Mouse (Mus musculus) brain, embryonic 14.5 days (tissue): ENCODE results near the gene Dpm3.

ENCODE experiments used
- CTCF ChIP-seq: fragments of 200-500 bp; IDR thresholded peaks from 2 replicates; pipeline ENCODE4 v1.5.1; 2012; ENCODE audit warnings: inconsistent platforms, mild to moderate bottlenecking, moderate library complexity, borderline replicate concordance; ENCODE audit not compliant: insufficient read depth, insufficient read length; ENCODE audit errors: extremely low read depth
- POLR2A ChIP-seq: fragments of 200-500 bp; IDR thresholded peaks from 2 replicates; pipeline ENCODE4 v1.6.1; 2012; ENCODE audit warnings: mild to moderate bottlenecking, inconsistent platforms, borderline replicate concordance; ENCODE audit not compliant: poor library complexity, insufficient read depth, insufficient read length, severe bottlenecking; ENCODE audit errors: extremely low read depth

DNA sequence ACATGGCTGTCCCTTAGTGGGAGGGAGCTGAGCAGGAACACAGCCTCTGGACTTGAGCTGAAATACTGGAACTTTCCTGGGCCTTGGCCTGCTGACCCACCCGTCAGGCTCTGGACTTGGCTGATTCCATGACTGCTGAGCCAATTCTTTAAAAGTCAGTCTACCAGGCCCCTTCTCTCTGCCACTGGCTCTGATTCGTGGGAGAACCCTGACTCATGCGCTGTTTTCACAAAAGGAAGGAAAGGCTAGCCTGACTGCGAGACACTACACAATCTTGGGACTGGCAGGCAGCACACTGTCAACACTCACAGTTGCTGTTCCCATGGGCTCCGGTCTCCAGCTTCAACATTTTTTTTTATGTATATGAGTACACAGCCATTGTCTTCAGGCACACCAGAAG, 3.0 kb upstream of the Dpm3 start:
- TF ChIP-seq POLR2A (no peak), CTCF (no peak)
